Mouse (Mus musculus): ENCODE measurements around the gene Cttn. TPM values are rescaled to one million over a fixed set of nuclear protein-coding genes. Genes with fewer than 3 reads are reported as not detected.

Cttn gene
- polyA plus RNA-seq (2015; fragmentation: Nextera tagmentation; extraction: Ambion mirVana): 194 and 201 TPM in 2 replicates

DNA sequence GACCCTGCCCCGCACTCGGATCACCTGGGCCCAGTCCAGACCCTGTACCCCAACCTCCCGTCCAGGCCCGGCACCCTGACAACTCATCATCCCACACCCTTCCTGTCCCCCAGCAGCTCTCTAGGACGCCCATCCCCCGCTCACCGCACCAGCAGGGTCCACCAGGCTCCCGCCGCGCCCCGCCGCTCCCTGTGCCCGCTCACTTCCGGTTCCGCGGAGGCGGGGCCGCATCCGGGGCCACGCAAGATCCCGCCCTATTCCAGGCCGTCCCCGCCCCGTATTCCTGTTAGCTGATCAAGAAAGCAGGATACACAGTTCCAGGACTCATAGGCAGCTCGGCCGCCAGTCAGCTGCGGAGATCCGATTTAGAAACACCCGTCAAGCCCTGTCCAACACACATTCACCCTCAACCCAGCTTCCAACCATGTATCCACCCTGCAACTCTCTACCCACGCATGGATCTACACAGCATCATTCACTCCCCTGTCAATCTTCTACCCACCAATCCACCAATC lies at the start of gene Cttn:
Gene Cttn (minus strand): TSS at position 465 of the 515 bp plus-strand sequence.
- no peaks in the 10 kb centered on the region for H3K27me3 ChIP-seq
- H3K4me1 ChIP-seq (replicated peaks): peaks cover 22% of the 10 kb centered on the region
- no peaks in the 10 kb centered on the region for H3K9me3 ChIP-seq
- ATAC-seq: peak; percentile 97
- H3K36me3 ChIP-seq: peaks cover 5% of the 10 kb centered on the region
- WGBS: under 1% methylated on average over 30 of the region's 30 CpGs
- H3K27ac ChIP-seq: peak within 1 kb of the TSS; percentile 83
- peak within 1 kb of the TSS; percentile 97 for H3K4me3 ChIP-seq (replicated peaks)
- peak within 1 kb of the TSS; percentile 98 for H3K9ac ChIP-seq (replicated peaks)
- peak within 1 kb of the TSS; percentile 98 for H3K4me2 ChIP-seq (replicated peaks)

DNA sequence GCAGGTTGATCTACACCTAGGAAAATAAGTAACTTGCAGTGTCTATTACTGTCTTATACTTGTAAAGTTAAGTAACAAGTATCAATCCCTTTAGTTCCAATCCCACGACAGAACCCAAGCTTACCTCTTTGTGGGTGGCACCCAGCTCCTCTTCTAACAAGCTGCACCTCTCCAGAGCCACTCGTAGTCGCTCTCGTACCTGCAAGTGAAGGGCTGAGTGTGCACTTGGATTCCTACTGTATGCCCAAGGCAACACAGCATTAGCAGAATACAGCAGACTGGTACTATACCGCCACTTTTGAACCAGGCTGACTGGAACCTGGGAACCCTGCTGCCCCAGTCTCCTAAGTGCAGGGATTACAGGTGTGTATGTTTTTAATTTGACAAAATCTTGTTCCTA lies 49.0 kb upstream of the Cttn start:
- WGBS: 97% methylated on average over 5 of the region's 5 CpGs
- Histone ChIP-seq H3K4me1 (replicated peaks) (no peaks in the 10 kb centered on the region), H3K4me2 (replicated peaks) (no peak overlapping the region), H3K27me3 (no peaks in the 10 kb centered on the region), H3K9ac (replicated peaks) (no peak overlapping the region), H3K27ac (no peak overlapping the region), H3K36me3 (peaks cover 49% of the 10 kb centered on the region), H3K9me3 (no peaks in the 10 kb centered on the region), H3K4me3 (replicated peaks) (no peak overlapping the region)
- no peak for ATAC-seq

DNA sequence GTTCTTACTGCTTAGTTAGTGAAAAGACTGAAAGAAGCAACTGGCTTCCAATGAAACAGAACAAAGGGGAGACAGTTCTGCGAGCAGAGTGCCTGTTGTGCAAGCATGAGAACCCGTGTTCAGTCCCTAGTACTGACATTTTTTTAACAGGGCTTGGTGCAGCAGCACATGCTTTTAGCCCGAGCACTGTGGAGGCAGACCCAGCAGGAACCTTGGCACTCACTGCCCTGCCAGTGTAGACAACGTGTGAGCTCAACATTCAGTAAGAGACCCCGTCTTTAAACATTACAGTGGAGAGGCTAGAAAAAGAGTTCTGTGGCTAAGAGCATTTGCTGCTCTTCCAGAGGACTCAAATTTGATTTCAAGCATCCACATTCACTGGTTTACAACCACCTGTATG lies 45.9 kb upstream of the Cttn start:
- no peak overlapping the region for H3K4me3 ChIP-seq (replicated peaks)
- H3K36me3 ChIP-seq: peaks cover 80% of the 10 kb centered on the region
- WGBS: 84% methylated on average over 5 of the region's 5 CpGs
- H3K9ac ChIP-seq (replicated peaks): no peak overlapping the region
- no peaks in the 10 kb centered on the region for H3K9me3 ChIP-seq
- no peak overlapping the region for H3K27ac ChIP-seq
- no peaks in the 10 kb centered on the region for H3K27me3 ChIP-seq
- ATAC-seq: no peak
- H3K4me2 ChIP-seq (replicated peaks): no peak overlapping the region
- H3K4me1 ChIP-seq (replicated peaks): no peaks in the 10 kb centered on the region

DNA sequence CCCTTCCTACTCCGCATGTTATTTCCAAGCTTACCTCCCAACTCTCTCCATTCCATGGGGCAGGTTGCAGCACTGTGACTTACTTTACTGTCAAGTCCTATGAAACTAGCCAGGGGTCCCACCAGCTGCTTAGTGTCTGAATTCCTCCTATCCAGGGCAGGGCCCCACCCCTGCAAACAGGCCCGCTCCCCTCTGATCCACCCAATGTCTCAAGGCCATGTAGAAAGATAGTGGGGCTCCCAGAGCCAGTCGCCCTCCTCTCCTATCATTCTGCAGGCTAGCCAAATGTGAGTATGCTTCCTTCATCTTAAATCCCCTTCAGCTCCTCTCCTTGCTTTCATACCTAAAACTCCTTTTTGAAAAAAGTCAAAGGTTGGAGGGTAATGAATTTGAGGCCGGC lies 38.3 kb upstream of the Cttn start:
- Histone ChIP-seq H3K9me3 (no peaks in the 10 kb centered on the region), H3K4me3 (replicated peaks) (no peak overlapping the region), H3K36me3 (peaks cover 96% of the 10 kb centered on the region), H3K4me1 (replicated peaks) (no peaks in the 10 kb centered on the region), H3K27me3 (no peaks in the 10 kb centered on the region), H3K4me2 (replicated peaks) (no peak overlapping the region), H3K9ac (replicated peaks) (no peak overlapping the region), H3K27ac (no peak overlapping the region)
- WGBS: 94% methylated on average over 4 of the region's 4 CpGs
- ATAC-seq: no peak

DNA sequence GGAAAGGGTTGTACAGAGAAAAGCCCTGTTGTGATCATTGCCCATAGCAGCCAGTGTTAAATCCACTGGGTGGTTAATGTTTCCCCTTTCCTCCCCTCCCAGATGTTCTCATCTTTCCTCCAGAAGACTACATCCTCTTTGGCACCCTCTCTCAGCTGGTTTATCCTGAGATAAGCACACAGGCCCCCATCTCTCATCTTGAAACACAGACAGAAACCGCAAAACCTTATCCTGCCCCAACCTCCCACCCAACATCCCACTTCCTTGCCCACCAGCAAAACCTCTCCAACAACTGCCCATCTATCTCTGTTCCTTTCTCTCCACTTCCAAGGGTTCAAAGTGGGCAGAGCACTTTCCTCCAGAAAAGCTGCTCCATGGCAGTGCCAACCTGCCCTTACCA lies 36.0 kb upstream of the Cttn start:
- Histone ChIP-seq H3K27me3 (no peaks in the 10 kb centered on the region), H3K9me3 (no peaks in the 10 kb centered on the region), H3K4me2 (replicated peaks) (no peak overlapping the region), H3K4me3 (replicated peaks) (no peak overlapping the region), H3K27ac (no peak overlapping the region), H3K9ac (replicated peaks) (no peak overlapping the region), H3K36me3 (peaks cover 96% of the 10 kb centered on the region), H3K4me1 (replicated peaks) (no peaks in the 10 kb centered on the region)
- no peak for ATAC-seq
- 97% methylated on average over 1 of the region's 1 CpGs for WGBS

DNA sequence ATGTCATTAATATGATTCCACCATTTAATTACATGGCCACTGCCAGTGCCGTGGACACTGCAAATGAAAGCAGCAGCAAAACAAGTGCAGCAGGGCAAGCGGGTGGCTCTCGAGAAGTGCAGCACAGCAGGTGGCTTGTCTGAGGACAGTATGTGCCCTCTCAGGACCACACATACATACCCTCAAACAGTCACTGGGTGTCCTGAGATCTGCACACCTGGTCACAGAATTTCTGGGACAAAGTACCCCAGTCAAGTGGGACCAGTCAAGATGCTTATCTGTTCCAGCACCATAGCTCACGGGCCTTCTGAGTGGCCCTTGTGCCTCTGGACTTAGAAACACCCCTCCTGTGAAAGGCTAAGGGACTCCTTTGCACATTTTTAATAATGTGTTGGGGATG lies 33.1 kb upstream of the Cttn start:
- no peak overlapping the region for H3K9ac ChIP-seq (replicated peaks)
- no peaks in the 10 kb centered on the region for H3K4me1 ChIP-seq (replicated peaks)
- no peak for ATAC-seq
- 81% methylated on average over 4 of the region's 4 CpGs for WGBS
- no peaks in the 10 kb centered on the region for H3K9me3 ChIP-seq
- H3K4me3 ChIP-seq (replicated peaks): no peak overlapping the region
- no peak overlapping the region for H3K27ac ChIP-seq
- H3K27me3 ChIP-seq: no peaks in the 10 kb centered on the region
- H3K4me2 ChIP-seq (replicated peaks): no peak overlapping the region
- peaks cover 97% of the 10 kb centered on the region for H3K36me3 ChIP-seq

GRCm38 (mm10) chr7:144492931-144493330 lies 22.1 kb upstream of the Cttn start:
- peaks cover 96% of the 10 kb centered on the region for H3K36me3 ChIP-seq
- H3K4me3 ChIP-seq (replicated peaks): no peak overlapping the region
- H3K9ac ChIP-seq (replicated peaks): no peak overlapping the region
- no peak overlapping the region for H3K27ac ChIP-seq
- ATAC-seq: no peak
- no peaks in the 10 kb centered on the region for H3K4me1 ChIP-seq (replicated peaks)
- H3K27me3 ChIP-seq: no peaks in the 10 kb centered on the region
- H3K4me2 ChIP-seq (replicated peaks): no peak overlapping the region
- H3K9me3 ChIP-seq: no peaks in the 10 kb centered on the region
- WGBS: 76% methylated on average over 1 of the region's 1 CpGs

DNA sequence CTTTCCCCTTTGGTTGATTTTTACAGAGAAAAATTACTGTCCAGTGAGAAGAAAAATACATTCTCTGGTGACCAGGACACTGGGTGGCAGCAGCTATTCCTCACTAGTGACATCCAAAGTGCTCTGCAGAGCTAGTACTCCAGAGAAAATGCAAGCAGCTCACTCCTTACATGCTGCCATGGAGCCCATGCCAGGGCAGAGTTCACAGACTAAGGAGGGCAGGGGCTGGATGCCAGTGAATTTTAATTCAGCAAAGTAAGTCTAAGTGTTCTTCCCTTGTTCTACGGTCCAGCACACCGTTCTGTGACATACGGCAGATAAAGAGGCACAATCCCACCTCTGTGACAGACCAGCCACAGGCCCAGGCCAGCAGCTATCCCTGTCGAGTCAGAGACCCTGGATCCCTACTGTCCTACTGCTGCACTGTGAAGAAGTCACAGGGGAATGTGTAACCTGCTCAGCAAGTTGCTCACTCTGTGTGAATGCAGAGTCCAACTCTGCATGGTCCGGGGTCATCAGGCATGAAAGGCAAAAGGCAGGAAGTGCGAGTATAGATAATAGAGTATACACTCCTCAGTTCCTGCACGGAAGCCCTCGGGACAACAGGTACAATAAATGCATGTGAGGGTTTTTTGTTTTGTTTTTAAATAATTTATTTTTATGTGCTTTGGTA lies 19.5 kb upstream of the Cttn start:
- H3K4me2 ChIP-seq (replicated peaks): no peak overlapping the region
- H3K4me1 ChIP-seq (replicated peaks): no peaks in the 10 kb centered on the region
- peaks cover 94% of the 10 kb centered on the region for H3K36me3 ChIP-seq
- H3K27ac ChIP-seq: no peak overlapping the region
- H3K9ac ChIP-seq (replicated peaks): no peak overlapping the region
- no peaks in the 10 kb centered on the region for H3K9me3 ChIP-seq
- no peak for ATAC-seq
- H3K27me3 ChIP-seq: no peaks in the 10 kb centered on the region
- WGBS: 89% methylated on average over 8 of the region's 8 CpGs
- H3K4me3 ChIP-seq (replicated peaks): no peak overlapping the region

DNA sequence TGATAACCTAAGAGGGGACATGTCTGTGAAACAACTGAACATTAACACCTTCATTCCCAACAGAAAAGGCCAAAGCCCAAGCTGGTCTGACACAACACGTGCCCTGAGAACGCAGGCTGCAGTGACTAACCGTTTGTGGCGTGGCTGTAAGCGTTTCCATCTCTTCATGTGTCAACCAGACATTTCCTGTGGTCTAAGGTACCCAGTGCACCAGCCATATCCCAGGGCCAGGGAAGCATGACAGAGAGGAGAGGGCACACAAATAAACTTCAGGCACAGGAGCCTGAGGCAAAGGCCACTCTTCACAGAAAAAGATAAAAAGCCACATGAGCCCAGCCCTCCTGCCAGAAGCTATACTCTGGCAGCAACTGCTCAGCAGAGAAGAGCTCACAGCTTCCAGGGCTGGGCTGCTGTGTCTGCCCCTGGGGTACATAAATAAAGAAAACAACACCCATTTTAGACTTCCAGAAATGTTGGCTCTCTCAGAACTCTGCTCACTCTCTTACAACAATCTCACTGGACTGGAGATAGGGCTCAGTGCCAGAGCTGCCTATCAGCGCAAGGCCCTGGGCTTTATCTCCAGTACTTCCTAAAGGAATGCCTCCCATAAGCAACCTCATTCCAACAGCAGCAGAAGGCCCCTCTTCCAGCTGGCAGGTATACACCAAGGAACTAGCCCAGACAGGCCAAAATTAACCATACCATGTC lies 18.4 kb upstream of the Cttn start:
- Histone ChIP-seq H3K9me3 (no peaks in the 10 kb centered on the region), H3K36me3 (peaks cover 95% of the 10 kb centered on the region), H3K9ac (replicated peaks) (no peak overlapping the region), H3K4me1 (replicated peaks) (no peaks in the 10 kb centered on the region), H3K27me3 (no peaks in the 10 kb centered on the region), H3K27ac (no peak overlapping the region), H3K4me3 (replicated peaks) (no peak overlapping the region), H3K4me2 (replicated peaks) (no peak overlapping the region)
- ATAC-seq: no peak
- WGBS: 94% methylated on average over 6 of the region's 6 CpGs

- peaks cover 93% of the 10 kb centered on the region for H3K36me3 ChIP-seq
These were observed 9.5 kb upstream of the Cttn start for GRCm38 (mm10) chr7:144480314-144480713.

GRCm38 (mm10) chr7:144479569-144479968 lies 8.8 kb upstream of the Cttn start:
- Histone ChIP-seq H3K27me3 (no peaks in the 10 kb centered on the region), H3K4me2 (replicated peaks) (no peak overlapping the region), H3K4me1 (replicated peaks) (no peaks in the 10 kb centered on the region), H3K9me3 (no peaks in the 10 kb centered on the region), H3K27ac (no peak overlapping the region), H3K9ac (replicated peaks) (no peak overlapping the region), H3K4me3 (replicated peaks) (no peak overlapping the region), H3K36me3 (peaks cover 85% of the 10 kb centered on the region)
- ATAC-seq: no peak
- WGBS: 100% methylated on average over 1 of the region's 1 CpGs

More at GRCm38 (mm10) chr7:144480314-144480713, 9.5 kb upstream of the Cttn start:
- Histone ChIP-seq H3K9me3 (no peaks in the 10 kb centered on the region), H3K27ac (no peak overlapping the region), H3K9ac (replicated peaks) (no peak overlapping the region), H3K27me3 (no peaks in the 10 kb centered on the region), H3K4me3 (replicated peaks) (no peak overlapping the region), H3K4me2 (replicated peaks) (no peak overlapping the region), H3K4me1 (replicated peaks) (no peaks in the 10 kb centered on the region)
- no peak for ATAC-seq

GRCm38 (mm10) chr7:144475741-144476140 lies 4.9 kb upstream of the Cttn start:
- 87% methylated on average over 3 of the region's 3 CpGs for WGBS
- no peak for ATAC-seq
- Histone ChIP-seq H3K4me3 (replicated peaks) (no peak overlapping the region), H3K4me1 (replicated peaks) (0 out of 2 replicates have a peak, but pooled peaks cover 3% of the 10 kb centered on the region), H3K9me3 (no peaks in the 10 kb centered on the region), H3K36me3 (peaks cover 47% of the 10 kb centered on the region), H3K27ac (no peak overlapping the region), H3K27me3 (no peaks in the 10 kb centered on the region), H3K4me2 (replicated peaks) (no peak overlapping the region), H3K9ac (replicated peaks) (no peak overlapping the region)
